Mouse (Mus musculus): Measurements from ENCODE around the gene H1foo.

Gene H1foo

DNA sequence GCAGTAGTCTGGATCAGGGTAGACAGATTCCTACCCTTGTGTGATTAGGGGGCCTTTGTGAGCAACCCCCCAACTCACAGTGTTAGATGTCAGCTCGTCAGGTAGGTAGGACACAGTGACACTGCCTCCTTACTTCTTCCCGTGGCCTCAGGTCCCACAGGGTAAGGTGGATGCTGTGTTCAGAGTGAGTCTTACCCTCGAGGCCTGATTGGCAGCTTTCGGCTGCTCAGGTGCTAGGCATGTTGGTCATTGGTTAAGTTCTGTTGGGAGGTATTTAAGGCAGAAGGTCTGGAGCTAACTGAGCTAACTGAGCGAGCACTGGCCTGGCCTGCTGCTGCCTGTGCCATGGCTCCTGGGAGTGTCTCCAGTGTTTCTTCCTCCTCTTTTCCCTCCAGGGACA is at the start of gene H1foo:
Gene H1foo, plus strand, starts transcription at position 301 of the 400 bp plus-strand sequence.
- no peak for DNase-seq

DNA sequence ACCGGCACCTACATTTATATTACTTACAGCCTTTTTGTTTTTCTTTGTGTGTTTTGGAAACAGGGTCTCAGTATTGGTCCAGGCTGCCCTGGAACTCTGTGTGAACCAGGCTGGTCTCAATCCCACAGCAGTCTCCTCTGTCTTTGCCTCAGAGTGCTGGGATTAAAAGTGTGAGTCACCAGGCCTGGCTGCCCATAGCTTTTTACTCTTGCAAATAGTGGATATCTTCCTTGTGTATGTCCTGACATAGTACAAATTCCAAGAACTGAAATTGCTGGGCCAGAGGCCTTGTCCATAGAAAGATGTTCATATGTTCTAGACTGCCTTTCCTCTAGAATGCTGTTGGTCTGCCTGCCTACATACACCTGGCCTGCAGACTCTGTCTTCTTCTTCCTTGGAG is 48.4 kb upstream of the H1foo start:
- no peak for DNase-seq

DNA sequence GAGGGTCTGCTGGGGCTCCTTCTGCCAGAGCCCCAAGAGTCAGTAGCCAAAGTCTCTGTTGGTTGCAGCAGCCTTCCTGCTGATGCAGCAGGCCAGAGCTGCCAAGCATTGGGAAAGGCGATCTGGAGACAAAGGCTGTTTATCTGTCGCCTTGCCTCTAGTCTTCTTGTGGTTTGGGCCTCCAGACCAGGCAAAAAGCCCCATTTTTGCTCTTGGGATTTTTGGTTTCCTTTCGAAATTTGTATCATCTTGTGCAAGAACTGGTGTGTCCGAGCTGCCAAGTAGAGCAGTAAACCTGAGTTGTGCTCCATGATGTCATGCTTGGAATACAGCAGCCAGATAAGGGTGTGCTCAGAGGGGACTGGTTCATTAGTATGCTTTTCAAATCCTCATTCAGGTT is 47.6 kb upstream of the H1foo start:
- DNase-seq: no peak

DNA sequence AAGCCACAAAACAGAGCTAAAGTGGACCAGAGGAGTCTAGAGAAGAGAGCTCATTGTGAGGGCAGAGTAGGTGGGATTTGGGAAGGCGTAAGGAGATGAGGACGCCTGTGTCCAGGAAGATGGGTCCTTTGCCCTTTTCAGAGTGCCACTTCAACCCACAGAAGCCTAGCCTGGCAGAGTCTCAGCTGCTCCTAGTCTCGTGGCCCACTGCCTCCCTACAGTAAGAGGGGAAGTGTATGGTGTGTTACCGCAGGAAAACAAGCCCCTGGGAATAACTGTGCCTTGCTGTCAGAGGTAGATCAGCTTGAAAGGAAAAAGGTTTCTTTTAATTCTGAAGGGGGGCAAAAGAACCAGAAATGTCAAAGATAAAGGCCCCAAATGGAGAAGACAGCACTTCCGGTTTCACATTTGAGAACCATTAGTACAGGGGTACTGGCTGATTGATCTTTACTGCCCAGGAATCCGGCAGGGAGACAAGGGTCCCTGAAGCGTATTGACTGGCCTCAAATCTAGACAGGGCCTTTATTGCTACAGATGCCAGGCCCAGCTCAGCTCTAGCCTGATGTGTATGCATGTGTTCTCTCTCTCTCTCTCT is 46.7 kb upstream of the H1foo start:
- no peak for DNase-seq

DNA sequence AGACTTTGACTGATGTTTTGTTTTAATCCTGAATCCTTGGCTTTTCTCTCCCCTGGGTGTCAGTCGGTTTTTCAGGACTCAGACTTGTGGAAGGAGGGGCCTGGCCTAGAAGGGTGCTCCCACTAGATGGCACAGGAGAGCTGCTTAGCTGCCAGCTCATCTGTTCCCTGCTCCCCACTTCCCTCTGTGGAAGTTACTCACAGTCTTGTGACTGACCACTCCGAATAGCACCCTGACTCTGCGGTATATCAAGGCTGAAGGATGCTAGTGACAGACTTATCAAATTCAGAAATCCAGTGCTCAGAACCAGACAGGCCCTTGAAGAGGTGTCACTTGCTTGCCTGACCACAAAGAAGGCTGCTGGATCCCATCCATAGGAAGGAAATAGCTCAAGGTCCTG is 43.7 kb upstream of the H1foo start:
- DNase-seq: peak; percentile 83 to 89

DNA sequence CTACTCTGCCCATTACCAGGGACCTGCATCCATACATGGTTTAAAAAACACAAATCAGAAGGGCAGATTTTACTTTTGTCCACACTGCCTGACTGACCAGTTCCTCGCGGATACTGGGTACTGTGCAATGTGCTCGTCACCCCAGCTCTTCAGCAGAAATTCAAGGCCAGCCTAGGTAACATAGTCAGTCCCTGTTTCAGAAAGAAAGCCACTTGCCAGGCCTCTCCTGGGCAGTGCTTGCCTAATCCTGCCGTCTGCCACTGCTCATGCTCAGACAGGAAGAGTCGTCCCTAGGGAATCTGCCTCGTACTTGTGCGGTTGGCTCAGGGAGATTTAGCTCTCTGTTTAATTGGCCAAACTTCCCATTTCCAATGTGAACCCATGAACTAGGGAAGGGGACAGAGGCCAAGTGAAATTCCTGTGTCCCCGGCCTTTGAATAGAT is 43.2 kb upstream of the H1foo start:
- peak; percentile 33 to 64 for DNase-seq

DNA sequence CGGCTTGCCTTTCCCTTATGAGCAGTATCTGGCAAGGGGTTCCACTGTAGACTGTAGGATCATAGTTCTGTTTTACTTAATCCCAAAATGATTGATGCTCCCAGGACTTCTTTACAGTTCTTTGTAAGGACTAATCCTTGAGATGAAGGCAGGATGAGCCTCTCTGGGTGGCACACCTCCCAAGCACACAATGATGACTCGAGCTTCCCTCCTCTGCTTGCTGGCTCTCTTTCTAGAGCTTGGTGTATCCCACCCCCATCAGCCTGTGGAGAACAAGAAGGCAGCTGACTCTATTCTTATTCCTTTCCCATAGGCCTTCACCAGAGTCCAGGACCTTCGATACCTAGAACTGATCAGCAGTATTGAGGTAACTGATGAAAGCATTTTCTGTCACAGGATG is 42.2 kb upstream of the H1foo start:
- no peak for DNase-seq

DNA sequence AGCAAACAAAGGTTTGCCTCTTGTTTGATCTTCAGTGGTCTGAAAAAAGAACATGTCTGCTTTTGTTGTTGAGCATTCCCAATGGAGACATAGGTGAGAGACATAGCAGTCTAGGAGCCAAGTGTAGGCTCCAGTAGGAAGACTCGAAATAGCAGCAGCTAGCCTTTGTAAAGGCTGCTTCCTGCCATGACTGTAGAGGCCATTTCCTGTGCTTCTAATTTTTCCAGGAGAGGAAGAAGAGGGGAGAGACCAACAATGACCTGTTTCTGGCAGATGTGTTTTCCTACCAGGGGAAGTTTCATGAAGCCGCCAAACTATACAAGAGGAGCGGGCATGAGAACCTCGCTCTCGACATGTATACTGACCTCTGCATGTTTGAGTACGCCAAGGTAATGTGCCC is 39.2 kb upstream of the H1foo start:
- DNase-seq: no peak

DNA sequence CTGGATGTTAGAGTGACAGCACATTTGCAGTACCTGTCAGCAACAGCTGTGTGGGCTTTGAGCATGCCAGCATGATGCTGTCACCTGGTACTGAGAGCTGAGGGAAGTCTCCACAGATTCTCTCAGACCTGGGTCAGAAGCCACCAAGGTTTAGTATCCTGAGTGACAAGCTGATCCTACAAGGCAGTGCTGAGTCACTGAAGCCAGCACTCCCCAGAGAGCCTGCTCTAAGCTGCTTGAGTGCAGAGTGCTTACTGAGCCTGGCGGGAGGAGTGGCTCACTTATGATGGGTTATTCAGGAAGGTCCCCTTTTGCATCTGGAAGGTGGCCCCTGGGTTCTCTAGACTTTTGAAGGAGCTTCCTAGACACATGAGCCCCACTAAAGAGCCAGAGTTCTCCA is 38.3 kb upstream of the H1foo start:
- no peak for DNase-seq

DNA sequence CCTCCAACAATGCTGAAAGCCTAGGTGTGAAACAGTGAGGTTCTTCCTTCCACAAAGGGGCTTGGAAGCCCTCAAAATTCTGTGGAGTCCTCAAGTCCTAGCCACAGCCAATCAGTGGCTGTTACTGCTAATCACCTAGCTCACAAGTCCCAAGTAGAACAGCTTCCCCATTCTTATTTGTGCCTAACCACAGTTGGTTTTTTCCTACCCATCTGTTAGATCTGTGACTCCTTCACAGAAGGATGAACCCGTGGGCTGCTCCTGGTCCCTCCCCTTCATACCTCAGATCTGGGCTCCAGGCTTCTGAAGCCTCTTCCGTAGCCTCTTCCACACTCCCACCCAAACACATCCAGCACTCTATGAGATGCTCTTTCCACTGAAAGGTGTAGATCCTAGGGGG is 37.9 kb upstream of the H1foo start:
- DNase-seq: no peak

DNA sequence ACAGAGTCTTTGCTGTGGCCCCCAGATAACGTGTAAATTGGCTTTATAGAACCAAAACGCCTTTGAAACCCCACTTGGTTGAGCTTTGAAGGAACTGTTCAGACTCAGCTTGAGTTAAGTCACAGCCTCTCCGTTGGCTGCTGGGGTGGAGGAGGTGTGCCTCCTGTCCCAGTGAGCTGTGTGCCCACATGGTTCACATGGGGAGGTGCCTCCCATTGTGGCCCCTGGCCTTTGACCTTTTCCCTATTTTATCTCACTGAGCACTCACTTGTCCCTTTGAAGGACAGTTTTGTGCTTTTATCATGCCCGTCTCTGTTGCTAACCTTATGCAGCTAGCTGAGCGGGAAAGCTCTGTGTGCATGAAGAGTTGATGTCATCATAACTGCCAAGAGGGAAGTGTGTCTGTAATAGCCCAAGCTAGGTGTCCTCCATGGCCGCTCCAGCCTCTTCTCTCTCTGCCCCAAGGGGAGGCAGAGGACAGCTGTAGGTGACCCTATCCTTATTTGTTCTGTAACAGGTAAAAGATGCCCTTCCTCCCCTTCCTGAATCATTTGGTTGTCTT is 36.2 kb upstream of the H1foo start:
- DNase-seq: no peak

DNA sequence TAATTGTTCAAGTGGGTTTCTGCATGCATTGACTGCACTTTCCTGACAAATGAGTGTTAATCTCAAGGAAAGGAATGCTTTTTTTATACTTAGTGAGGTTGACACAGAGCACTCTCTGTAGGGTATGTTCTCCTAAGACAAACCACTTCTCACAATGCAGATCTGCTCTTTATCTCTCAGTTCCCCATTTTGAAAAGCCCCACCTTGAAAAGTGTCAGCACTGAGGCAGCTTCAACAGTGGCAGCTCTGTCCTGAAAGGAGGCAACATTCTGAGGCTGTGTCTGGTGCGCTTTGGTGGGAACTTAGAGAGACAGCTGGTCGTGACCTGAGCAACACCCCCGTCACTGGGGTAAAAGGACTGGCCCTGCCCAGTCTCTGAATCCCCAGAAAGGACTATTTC is 35.7 kb upstream of the H1foo start:
- no peak for DNase-seq

DNA sequence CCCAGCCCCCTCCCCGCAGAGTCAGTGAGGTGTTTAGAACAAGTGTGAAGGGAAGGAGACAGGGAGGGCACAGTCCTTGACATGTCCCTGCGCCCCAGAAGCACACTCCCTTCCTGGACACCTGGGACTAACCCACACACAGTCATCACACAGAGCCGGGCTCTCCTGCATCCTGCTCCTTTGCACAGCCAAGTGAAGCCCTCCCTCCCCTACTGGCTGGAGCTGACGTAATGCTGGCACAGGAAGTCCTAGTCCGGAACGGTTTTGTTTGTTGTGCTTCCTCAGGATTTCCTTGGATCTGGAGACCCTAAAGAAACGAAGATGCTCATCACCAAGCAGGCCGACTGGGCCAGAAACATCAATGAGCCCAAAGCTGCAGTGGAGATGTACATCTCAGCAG is 34.8 kb upstream of the H1foo start:
- peak; percentile 69 to 81 for DNase-seq

DNA sequence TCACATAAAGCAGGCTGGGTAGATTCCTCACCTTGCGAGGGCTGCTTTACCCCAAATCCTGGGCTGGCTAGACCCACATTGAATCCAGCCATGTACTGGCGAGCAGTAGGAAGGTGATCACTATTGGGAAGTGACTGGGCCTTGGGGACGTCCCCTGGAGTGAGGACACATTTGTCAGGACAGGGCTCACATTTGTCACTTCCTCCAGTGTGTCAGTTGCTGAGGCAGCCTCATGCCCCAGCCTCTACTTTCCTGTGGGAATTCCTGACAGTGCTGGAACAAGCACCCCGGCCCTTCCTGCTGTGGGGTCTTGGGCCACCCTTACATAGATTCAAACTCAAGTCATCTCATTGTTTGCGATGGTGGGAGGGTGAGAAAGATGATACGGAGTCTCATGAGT is 33.0 kb upstream of the H1foo start:
- no peak for DNase-seq

DNA sequence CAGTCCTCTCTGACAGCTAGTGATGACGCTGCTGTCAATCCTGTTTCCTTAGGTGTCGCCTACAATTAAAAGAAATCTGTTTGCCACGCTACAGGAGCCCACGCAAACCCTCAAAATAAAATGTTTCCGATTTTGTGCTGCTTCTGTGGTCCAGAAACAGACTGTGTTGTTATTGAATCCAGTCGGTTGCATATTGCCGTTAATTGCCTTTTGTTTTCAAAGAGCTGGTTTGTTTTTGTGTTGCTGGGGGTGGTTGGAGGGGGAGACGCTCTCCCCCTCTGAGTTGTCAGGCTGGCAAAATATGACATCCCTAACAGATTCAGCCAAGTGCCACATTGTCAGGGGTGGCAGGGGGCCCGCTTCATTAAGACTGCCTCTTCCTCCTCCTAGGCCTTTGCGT is 31.3 kb upstream of the H1foo start:
- DNase-seq: no peak

DNA sequence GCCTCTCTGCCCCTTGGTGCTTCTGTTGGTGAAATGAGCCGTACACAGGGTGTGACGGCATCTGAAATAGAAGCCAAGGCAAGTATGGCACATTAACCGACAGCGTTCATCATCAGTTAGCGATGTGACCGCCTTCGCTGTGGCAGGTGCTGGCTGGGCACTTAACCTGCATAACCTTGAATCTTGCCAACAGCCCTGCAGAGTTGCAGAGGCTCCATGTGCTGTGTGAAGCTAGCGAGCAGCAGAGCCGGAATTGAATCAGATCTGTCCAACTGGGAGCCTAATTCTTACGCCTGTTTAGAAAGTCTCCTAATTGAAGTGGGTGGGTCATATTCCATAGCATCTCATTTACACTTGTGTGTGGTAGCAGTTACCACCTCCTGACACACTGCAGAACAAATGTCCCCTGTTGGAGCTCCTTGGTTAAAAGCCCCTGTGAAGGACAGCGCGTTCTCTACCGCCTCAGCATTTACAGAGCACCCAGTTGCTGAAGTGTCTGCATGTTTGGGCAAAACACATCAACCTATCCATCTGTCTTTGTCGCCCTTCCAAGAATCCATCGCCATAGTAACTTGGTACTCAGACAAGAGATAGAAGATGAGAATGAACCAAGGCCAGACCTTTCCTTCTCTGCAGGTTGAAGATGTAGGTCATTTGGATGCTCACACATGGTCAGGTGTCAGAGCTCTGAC is 30.1 kb upstream of the H1foo start:
- DNase-seq: no peak

DNA sequence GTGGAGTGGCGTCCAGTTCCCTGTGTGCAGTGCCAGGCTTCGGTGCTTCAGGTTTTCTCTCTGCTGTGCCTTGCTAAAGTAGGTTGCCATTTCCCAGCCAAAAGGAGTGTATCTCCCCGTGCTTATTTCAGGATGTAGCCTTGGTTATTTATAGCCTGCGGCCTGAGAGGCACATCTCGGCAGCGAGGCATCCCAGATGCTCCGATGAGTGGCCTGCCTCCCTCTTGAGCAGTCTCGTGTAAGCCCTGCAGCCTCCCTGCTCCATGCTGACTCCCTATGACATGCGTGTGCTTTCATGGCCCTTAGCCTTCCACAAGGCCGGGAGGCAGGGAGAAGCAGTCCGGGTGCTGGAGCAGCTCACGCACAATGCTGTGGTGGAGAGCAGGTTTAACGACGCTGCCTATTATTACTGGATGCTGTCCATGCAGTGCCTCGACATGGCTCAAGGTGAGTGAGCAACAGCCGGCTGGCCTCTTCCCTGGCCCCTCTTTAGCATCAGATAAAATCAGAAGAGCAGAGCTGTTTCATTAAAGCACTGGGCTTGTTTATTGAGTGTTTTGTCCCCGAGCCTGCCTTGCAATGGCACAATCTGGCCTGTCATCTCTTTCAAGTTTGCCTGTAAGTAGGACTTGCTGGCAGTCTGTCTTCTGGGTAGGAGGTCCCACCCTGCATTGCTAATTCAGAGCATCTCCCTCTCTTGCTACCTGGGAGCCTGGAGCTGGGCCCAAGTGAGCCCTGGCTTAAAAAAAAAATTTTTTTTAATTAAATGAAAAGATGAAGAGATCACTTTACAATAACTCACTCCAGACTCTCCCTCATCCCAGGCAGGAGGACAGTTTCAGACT is 28.9 kb upstream of the H1foo start:
- peak; percentile 28 to 54 for DNase-seq

DNA sequence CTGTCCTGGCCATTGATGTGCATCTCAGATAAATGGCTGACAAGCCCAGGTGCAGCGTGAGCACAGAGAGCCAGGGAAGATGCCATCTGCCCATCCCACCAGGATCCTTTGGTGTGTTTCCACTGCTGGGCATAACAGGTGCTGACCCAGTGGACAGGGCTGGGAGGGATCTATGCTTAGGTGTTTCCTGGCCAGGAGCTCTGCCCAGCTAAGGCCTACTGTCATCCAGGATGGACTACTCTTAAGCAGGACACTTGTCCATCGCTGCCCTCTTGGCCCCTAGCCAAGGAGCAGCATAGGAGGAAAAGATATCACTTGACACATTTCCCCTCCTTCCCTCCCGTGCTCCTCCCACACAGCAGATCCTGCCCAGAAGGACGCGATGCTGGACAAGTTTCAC is 28.1 kb upstream of the H1foo start:
- DNase-seq: no peak

DNA sequence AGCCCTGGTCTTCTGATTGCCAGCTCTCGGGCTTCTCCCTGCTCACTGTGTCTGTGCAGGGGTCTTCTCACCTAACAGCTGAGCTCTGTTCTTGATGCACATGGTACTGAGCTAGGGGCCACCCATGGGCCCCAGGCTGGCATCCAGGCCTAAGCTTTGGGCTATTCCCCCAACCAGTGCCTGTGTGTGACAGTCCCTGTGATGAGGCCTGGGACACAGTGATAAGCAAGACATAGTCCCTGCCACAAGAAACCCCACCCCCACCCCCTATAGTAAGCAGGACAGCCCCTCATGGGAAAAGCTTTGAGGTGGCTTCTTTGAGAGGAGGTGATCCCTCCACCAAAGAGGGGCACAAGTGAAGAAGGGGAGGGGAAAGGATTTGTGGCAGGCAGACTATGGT is 26.1 kb upstream of the H1foo start:
- DNase-seq: no peak

DNA sequence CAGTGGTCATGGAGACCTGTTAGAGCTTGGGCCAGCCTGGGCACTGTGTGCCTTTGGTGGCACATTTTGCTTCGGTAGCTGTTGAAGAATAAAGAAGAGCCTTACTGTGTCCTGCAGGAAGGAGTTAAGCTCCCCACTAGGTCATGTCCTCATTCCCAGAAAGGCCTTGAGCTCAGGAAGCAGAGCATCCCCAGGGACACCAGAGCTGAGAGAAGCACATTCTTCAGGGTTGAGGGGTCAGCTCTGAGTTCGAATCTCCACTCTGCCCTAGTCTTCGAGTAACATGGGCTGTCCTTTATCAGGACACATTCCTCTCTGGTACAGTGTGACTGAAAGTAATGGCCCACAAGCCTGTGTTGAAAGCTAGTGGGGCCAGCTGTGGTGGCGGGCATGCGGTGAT is 24.9 kb upstream of the H1foo start:
- no peak for DNase-seq

DNA sequence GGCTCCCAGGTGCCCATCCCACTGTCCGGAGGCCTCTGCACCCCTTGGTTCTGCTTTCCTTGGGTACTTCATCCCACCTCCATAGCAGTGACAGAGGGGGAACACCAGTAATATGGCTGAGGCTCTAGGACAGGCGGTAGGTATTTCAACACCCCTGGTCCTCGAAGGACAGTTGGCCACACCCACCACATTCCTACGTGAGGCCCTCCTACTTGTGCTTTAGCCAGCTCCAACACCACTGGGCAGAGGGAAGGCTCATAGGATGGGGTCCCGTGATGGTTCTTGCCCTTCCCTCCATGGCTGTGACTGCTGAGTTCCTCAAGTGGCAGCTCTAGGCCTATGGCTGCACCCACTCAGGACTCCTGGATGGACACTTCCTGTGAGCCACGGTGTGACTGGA is 19.9 kb upstream of the H1foo start:
- peak; percentile 34 to 50 for DNase-seq

DNA sequence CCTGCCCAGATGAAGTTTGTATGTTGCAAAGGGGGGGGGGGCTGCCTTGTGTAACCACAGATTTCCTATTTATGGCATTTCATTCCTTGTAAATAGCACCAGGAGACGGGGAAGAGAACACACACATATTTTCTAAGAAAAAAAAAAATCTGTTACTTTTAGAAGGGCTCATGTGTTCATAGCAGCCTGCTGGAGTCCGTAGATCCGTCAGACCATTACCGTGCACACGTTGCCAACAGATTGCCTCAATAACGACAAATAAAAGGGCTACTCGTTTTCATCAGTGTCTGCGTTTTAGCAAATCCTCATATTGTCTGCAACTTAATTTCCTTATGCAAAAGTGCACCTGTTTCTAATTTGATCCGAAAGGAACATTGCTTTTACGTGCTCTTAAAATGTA is 18.3 kb upstream of the H1foo start:
- no peak for DNase-seq
